Mouse (Mus musculus): ENCODE data around the gene Napb. TPM values are rescaled to one million over a fixed set of nuclear protein-coding genes. Genes with fewer than 3 reads are reported as not detected.

The Napb gene
- polyA plus RNA-seq, 1 experiment from 2014 or later, result 1.5 TPM

DNA sequence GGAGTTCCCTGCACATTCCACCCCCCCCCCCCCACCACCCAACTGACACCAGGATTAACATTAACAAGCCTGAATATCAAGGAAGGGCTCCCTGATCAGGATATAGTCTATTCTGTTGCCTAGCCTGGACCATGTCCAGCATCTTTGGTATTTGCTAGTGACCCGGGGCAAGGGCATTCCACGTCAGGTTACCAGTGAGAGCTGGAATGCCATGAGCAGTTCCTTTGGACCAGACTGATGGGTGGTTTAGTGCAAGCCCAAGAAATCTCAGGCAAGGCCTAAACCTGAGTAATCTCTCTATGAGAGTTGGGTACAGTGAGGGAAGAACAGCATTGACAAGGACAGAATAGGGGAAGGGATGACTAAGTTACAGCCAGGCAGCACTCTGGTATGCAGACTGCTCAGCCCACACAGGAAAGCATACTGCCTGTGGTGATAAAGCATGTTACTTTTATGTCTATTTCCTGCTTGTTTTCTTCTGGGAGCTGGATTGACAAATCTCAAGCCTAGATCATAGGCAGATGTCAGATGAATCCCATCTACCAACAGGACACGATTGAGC is 11.7 kb upstream of the Napb start:
- DNase-seq (ENCODE audit: low spot score), result no peak
- Histone ChIP-seq H3K9me3 (ENCODE audit: control insufficient read depth, low read length) (no peaks in the 10 kb centered on the region), H3K4me3 (ENCODE audit: low read depth, low read length) (no peak overlapping the region), H3K27me3 (replicated peaks; ENCODE audit: control insufficient read depth, insufficient read depth, low read length) (no peaks in the 10 kb centered on the region), H3K36me3 (ENCODE audit: control insufficient read depth, insufficient read depth, low read length) (no peaks in the 10 kb centered on the region), H3K4me1 (replicated peaks; ENCODE audit: control insufficient read depth, insufficient read depth, low read length) (no peaks in the 10 kb centered on the region), H3K4me2 (no peak overlapping the region), H3K27ac (ENCODE audit: low read depth, low read length) (no peak overlapping the region), H3K9ac (ENCODE audit: low read depth, low read length) (no peak overlapping the region)
- no peak for ATAC-seq (replicated peaks; ENCODE audit: low FRiP score)
- 72% methylated on average over 3 of the region's 3 CpGs for WGBS

DNA sequence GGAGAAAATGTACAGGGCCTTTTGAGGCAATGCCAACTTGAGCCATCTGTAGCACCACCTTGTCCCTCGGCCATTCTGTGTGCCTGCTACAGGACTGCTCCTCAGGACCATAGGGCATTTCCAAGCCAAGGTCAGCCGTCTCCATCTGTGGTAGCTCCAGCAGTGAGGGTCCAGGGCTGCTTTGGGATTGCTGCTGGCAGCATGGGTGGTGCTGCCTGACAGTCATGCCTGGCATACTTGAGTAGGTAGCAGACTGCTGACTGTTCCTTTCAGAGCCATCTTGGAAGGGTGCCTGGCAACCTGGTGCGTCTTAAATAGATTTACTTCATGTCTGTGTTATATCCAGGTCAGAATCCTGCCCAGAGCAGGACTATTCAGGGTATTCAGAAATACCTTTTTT is 10.7 kb upstream of the Napb start:
- DNase-seq (ENCODE audit: low spot score) (no peak), ATAC-seq (replicated peaks; ENCODE audit: low FRiP score) (no peak)
- H3K9me3 ChIP-seq (ENCODE audit: control insufficient read depth, low read length), result no peaks in the 10 kb centered on the region
- WGBS, result 73% methylated on average over 3 of the region's 3 CpGs
- H3K27ac ChIP-seq (ENCODE audit: low read depth, low read length), result no peak overlapping the region
- H3K9ac ChIP-seq (ENCODE audit: low read depth, low read length), result no peak overlapping the region
- no peak overlapping the region for H3K4me3 ChIP-seq (ENCODE audit: low read depth, low read length)
- no peaks in the 10 kb centered on the region for H3K4me1 ChIP-seq (replicated peaks; ENCODE audit: control insufficient read depth, insufficient read depth, low read length)
- no peak overlapping the region for H3K4me2 ChIP-seq
- no peaks in the 10 kb centered on the region for H3K36me3 ChIP-seq (ENCODE audit: control insufficient read depth, insufficient read depth, low read length)
- no peaks in the 10 kb centered on the region for H3K27me3 ChIP-seq (replicated peaks; ENCODE audit: control insufficient read depth, insufficient read depth, low read length)

DNA sequence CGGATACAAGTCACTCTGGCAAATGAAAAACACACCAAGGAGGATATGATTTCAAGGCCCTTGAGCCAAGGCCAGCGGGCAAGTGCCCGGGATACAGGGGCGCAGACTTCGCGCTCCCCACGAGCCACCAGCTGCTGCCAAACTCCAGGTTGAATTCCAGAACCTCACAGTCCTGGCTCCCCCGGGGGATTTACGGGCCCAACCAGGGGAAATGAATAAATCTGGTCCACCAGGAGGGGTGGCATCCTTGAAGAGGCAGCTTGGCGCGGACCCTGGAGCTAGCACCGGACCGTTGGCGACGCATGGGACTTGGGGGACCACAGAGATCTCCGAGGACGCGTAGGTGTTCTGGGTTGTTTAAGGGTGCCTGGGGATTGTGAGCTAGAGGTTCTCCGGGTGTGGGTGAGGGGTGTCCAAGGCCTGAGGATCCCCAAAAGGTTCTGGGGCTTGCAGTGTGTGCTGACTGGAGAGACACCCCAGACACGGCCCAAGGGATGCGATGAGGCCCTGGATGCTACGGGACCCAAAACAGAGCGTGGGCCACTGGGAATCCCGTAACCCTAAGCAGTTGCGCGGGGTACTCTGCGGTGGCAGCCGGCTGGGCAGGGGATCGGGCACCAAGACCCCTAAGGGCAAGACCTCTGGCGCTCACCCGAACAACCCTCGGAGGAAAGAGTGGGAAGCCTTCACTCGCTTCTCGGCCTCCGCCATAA is 497 bp downstream of the Napb start:
- Histone ChIP-seq H3K9me3 (ENCODE audit: control insufficient read depth, low read length) (no peaks in the 10 kb centered on the region), H3K36me3 (ENCODE audit: control insufficient read depth, insufficient read depth, low read length) (no peaks in the 10 kb centered on the region), H3K9ac (ENCODE audit: low read depth, low read length) (peak overlapping the region; percentile 77), H3K4me1 (replicated peaks; ENCODE audit: control insufficient read depth, insufficient read depth, low read length) (0 out of 2 replicates have a peak, but pooled peaks cover 4% of the 10 kb centered on the region), H3K4me3 (ENCODE audit: low read depth, low read length) (peak overlapping the region; percentile 77), H3K27me3 (replicated peaks; ENCODE audit: control insufficient read depth, insufficient read depth, low read length) (no peaks in the 10 kb centered on the region), H3K4me2 (peak overlapping the region; percentile 94), H3K27ac (ENCODE audit: low read depth, low read length) (no peak overlapping the region)
- 3% methylated on average over 35 of the region's 35 CpGs for WGBS
- DNase-seq (ENCODE audit: low spot score) (peak; percentile 40), ATAC-seq (replicated peaks; ENCODE audit: low FRiP score) (peak; percentile 64)

DNA sequence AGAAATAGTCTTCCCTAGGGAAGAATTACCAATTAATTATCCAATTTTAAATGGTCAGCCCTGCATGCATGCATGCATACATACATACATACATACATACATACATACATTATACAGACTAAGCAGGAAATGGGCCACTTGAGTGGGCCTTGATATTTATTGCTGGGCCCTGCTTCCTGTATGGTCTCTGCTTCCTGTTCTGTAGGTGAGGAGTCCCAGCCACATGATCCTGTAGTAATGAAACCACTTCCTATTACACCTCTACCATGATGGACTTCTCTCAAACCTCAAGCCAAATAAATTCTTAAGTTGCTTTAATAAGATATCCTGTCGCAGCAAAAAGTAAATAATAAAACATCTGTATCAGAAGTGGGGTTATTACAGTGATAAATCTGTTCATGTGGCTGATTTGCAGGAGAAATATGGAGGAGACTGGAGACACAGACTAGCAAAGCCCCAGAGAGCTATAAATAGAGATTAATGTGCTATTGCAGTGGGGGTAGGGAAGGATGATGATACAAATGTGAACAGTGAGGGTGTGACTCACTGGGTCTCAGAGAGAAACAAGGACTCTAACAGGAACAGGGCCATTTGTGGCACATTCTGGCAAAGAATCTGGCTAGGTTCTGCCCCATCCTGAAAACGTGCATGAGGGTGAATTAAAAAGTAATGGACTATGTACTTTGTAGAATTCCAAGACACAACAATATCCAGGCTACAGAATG is 12.8 kb downstream of the Napb start:
- DNase-seq (ENCODE audit: low spot score) (no peak), ATAC-seq (replicated peaks; ENCODE audit: low FRiP score) (no peak)
- Histone ChIP-seq H3K4me3 (ENCODE audit: low read depth, low read length) (no peak overlapping the region), H3K4me2 (no peak overlapping the region), H3K9ac (ENCODE audit: low read depth, low read length) (no peak overlapping the region), H3K27me3 (replicated peaks; ENCODE audit: control insufficient read depth, insufficient read depth, low read length) (no peaks in the 10 kb centered on the region), H3K36me3 (ENCODE audit: control insufficient read depth, insufficient read depth, low read length) (no peaks in the 10 kb centered on the region), H3K4me1 (replicated peaks; ENCODE audit: control insufficient read depth, insufficient read depth, low read length) (no peaks in the 10 kb centered on the region), H3K9me3 (ENCODE audit: control insufficient read depth, low read length) (no peaks in the 10 kb centered on the region), H3K27ac (ENCODE audit: low read depth, low read length) (no peak overlapping the region)
- WGBS, result 49% methylated on average over 2 of the region's 2 CpGs

DNA sequence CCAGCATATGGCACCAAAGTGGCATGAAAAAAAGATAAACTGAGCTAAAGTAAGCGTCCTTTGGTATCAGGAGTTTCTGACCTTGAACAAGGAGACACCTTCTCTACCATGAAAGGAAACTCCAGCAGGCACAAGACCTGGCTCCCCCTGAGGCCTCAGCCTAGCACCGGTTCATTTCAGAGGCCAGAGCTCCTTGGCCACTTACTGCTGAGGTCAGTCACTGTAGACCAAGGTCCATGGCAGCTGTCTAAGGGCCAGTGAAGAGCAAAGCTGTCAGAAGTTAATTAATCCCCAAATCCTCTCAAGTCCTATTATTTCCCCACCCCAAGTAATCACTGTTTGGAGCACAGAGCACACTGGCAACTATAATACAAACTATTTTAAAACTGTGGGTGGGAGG is 15.2 kb downstream of the Napb start:
- WGBS, result 79% methylated on average over 2 of the region's 2 CpGs
- no peaks in the 10 kb centered on the region for H3K4me1 ChIP-seq (replicated peaks; ENCODE audit: control insufficient read depth, insufficient read depth, low read length)
- H3K4me2 ChIP-seq, result no peak overlapping the region
- no peak for DNase-seq (ENCODE audit: low spot score)
- no peak for ATAC-seq (replicated peaks; ENCODE audit: low FRiP score)
- no peak overlapping the region for H3K27ac ChIP-seq (ENCODE audit: low read depth, low read length)
- H3K9me3 ChIP-seq (ENCODE audit: control insufficient read depth, low read length), result no peaks in the 10 kb centered on the region
- H3K4me3 ChIP-seq (ENCODE audit: low read depth, low read length), result no peak overlapping the region
- H3K9ac ChIP-seq (ENCODE audit: low read depth, low read length), result no peak overlapping the region
- H3K36me3 ChIP-seq (ENCODE audit: control insufficient read depth, insufficient read depth, low read length), result no peaks in the 10 kb centered on the region
- H3K27me3 ChIP-seq (replicated peaks; ENCODE audit: control insufficient read depth, insufficient read depth, low read length), result no peaks in the 10 kb centered on the region

DNA sequence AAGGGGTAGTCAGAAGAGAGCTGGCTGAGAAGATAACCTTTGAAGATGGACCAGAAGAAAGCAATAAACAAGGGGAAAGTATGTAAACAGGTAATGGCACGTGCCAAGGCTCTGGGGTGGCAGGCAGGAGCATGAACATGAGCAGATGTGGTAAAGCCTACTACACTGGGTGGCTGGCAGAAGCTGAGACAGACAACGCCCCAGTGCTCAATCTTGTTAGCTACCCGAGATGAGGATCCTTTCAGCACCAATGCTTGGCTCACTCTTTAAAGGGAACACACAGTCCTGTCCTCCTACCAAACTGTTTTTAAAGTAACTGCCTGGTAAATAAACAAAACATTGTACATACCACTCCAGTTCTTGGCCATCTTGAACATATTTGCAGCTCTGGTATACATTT is 19.9 kb downstream of the Napb start:
- no peak overlapping the region for H3K4me3 ChIP-seq (ENCODE audit: low read depth, low read length)
- H3K4me2 ChIP-seq, result no peak overlapping the region
- ATAC-seq (replicated peaks; ENCODE audit: low FRiP score), result no peak
- WGBS, result 88% methylated on average over 3 of the region's 3 CpGs
- no peak overlapping the region for H3K9ac ChIP-seq (ENCODE audit: low read depth, low read length)
- H3K9me3 ChIP-seq (ENCODE audit: control insufficient read depth, low read length), result no peaks in the 10 kb centered on the region
- no peak for DNase-seq (ENCODE audit: low spot score)
- H3K4me1 ChIP-seq (replicated peaks; ENCODE audit: control insufficient read depth, insufficient read depth, low read length), result no peaks in the 10 kb centered on the region
- no peak overlapping the region for H3K27ac ChIP-seq (ENCODE audit: low read depth, low read length)
- no peaks in the 10 kb centered on the region for H3K27me3 ChIP-seq (replicated peaks; ENCODE audit: control insufficient read depth, insufficient read depth, low read length)
- no peaks in the 10 kb centered on the region for H3K36me3 ChIP-seq (ENCODE audit: control insufficient read depth, insufficient read depth, low read length)

DNA sequence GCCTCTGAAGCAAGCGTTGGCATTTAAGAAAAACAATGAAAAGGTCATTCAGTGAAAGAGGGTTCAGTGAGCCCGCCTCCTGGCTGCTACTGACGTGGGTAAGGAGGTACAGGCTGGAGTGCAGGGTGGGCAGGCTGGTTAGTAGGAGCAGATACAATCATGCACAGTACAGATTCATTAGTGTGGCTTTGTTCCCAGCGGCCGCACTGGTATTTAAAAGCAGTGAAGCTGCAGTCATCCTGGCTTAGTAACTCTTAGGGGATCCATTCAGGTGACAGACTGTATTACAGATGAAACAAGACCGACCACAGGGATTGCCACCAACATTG is 25.1 kb downstream of the Napb start:
- Histone ChIP-seq H3K4me1 (replicated peaks; ENCODE audit: control insufficient read depth, insufficient read depth, low read length) (no peaks in the 10 kb centered on the region), H3K27ac (ENCODE audit: low read depth, low read length) (no peak overlapping the region), H3K9ac (ENCODE audit: low read depth, low read length) (no peak overlapping the region), H3K9me3 (ENCODE audit: control insufficient read depth, low read length) (no peaks in the 10 kb centered on the region), H3K4me3 (ENCODE audit: low read depth, low read length) (no peak overlapping the region), H3K36me3 (ENCODE audit: control insufficient read depth, insufficient read depth, low read length) (no peaks in the 10 kb centered on the region), H3K27me3 (replicated peaks; ENCODE audit: control insufficient read depth, insufficient read depth, low read length) (no peaks in the 10 kb centered on the region), H3K4me2 (no peak overlapping the region)
- ATAC-seq (replicated peaks; ENCODE audit: low FRiP score) (no peak), DNase-seq (ENCODE audit: low spot score) (no peak)
- WGBS, result 83% methylated on average over 6 of the region's 6 CpGs

DNA sequence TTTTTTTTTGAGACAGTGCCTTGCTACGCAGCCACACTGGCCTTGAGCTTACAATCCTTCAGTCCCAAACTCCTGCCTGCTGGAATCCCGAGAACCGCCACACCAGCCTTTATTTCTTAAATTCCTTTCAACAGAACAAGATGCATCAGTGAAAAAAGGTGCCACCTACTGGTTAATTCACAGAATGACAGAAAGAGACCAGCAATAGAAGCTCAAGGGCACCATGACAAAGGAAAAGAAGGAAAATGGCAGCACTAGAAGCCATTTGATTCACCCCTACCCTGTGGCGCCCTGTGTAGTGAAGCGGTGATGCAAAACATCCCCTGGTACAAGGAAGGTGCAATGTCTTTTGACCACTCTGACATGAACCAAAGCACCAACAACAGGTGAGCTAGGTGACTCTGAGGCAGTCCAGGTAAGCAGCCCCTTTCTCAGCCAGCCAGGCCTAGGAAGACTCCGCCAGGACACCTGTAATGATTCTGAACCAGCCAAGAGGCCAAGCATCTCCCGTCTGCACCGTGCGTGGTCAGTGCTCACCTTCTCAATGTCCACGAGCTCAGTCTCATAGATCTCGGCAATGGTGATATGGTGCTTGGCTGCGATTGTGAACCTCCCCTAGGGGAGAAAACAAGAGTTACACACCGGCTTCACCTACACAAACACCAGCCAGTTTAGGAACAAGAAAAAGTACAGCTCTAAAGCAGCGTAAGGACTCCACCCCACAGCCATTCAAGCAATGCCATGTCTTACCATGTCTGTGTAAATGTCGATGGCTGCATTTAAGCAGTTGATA is 25.7 kb downstream of the Napb start:
- H3K27me3 ChIP-seq (replicated peaks; ENCODE audit: control insufficient read depth, insufficient read depth, low read length), result no peaks in the 10 kb centered on the region
- 84% methylated on average over 15 of the region's 15 CpGs for WGBS
- H3K36me3 ChIP-seq (ENCODE audit: control insufficient read depth, insufficient read depth, low read length), result no peaks in the 10 kb centered on the region
- H3K27ac ChIP-seq (ENCODE audit: low read depth, low read length), result no peak overlapping the region
- H3K9me3 ChIP-seq (ENCODE audit: control insufficient read depth, low read length), result no peaks in the 10 kb centered on the region
- no peak overlapping the region for H3K9ac ChIP-seq (ENCODE audit: low read depth, low read length)
- H3K4me2 ChIP-seq, result no peak overlapping the region
- H3K4me1 ChIP-seq (replicated peaks; ENCODE audit: control insufficient read depth, insufficient read depth, low read length), result no peaks in the 10 kb centered on the region
- no peak overlapping the region for H3K4me3 ChIP-seq (ENCODE audit: low read depth, low read length)
- ATAC-seq (replicated peaks; ENCODE audit: low FRiP score), result no peak; the same call in 1 of the 2 replicates
- DNase-seq (ENCODE audit: low spot score), result no peak
